Mouse (Mus musculus) right cerebral cortex, postnatal 25 days (tissue): ENCODE results near the gene Trdn.

ENCODE experiments used
- DNase-seq: peaks from one replicate; pipeline ENCODE4 v3.0.0; 2022

Gene Trdn

GRCm38 (mm10) chr10:33080254-33080653 is at the start of gene Trdn:
Trdn (plus strand) TSS chr10:33080554.
- no peak for DNase-seq

GRCm38 (mm10) chr10:33060771-33061170 is 19.6 kb upstream of the Trdn start:
- DNase-seq = no peak

GRCm38 (mm10) chr10:33065566-33065965 is 14.8 kb upstream of the Trdn start:
- DNase-seq = no peak

- no peak for DNase-seq
Observed at GRCm38 (mm10) chr10:33073126-33073525, 7.2 kb upstream of the Trdn start.

DNA sequence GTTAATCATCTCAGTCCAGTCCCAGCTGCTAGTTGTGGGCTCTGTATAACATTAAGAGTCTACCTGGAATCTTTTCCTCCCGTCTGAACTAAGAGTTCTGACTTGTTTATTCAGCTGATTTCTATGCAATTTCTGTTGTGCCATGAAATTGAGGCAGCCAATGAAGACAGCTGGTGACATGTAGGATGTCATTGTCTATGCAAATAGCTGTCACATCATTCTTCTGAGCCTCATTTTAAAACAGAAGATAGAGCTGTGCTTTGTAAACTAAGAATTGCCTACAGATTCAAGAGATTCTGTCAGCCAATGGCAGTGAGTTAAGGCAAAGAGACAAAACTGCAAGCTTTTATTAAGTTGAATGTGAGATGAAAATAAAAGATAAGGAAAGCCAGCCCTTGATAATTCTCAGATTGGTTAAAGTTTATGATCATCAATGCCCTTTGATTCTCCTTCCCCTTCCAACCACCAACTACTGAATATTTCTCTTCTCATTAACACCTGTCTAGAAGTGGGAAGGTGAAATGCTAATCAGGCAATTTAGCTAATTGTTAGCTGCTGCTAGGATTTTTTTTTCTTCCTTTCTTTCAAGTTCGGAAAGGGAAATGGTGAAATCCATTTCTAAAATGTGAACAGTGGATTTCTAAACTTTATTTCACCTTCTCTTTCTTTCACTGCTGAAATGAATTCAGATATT is 1.9 kb downstream of the Trdn start:
- no peak for DNase-seq

- no peak for DNase-seq
Observed at GRCm38 (mm10) chr10:33082961-33083626, 2.7 kb downstream of the Trdn start.

GRCm38 (mm10) chr10:33083627-33084158 is 3.3 kb downstream of the Trdn start:
- no peak for DNase-seq

DNA sequence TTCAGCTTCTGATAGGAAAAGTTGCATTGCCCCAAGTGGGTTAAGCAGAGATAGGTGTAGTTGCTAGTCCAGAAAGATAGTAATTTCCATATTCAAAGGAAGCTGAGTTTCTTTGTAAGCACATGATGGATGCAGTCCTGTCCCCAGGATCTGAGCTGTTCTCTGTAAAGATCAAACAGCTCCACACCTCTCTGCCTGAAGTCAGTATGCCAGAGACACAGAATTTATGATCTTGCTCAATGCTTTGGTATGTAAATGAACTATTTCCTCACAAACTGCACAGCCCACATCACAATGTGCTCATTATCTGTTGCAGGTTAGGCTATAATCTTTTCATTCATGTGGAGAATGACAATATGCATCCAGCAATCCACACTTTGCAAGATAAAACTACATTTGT is 8.0 kb downstream of the Trdn start:
- no peak for DNase-seq

GRCm38 (mm10) chr10:33092400-33092799 is 12.0 kb downstream of the Trdn start:
- DNase-seq = no peak

DNA sequence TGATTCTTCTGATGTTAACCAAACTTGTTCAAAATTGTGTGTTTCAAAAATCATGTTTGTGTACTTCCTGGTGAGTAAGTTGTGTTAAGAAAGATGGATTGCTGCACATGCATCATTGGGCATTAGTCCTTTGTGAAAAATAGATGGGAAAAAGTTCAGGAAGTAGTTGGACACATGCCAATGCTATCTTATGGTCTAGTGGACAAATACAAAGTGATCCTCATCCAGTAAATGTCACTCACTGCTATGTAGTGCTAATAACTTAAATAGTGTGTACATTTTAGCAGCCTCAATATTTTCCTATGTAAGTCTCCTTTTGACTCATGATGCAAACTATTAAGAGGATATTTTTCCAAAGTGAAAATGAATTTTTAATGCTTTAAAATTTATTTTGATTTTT is 27.6 kb downstream of the Trdn start:
- no peak for DNase-seq

DNA sequence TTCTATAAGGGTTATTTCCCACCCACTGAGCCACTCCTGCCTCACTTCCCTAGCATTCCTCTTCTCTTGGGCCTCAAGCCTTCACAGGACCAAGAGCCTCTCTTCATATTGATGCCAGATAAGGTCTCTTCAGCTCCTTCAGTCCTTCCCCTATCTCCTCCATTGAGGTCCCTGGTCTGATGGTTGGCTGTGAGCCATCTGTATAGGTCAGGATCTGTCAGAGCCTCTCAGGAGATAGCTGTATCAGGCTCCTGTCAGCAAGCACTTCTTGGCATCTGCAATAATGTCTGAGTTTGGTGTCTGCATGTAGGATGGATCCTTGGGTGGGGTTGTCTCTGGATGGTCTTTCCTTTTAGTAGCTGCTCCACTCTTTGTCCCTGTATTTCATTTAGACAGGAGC is 42.7 kb downstream of the Trdn start:
- DNase-seq = no peak

GRCm38 (mm10) chr10:33144911-33145310 is 64.6 kb downstream of the Trdn start:
- no peak for DNase-seq

DNA sequence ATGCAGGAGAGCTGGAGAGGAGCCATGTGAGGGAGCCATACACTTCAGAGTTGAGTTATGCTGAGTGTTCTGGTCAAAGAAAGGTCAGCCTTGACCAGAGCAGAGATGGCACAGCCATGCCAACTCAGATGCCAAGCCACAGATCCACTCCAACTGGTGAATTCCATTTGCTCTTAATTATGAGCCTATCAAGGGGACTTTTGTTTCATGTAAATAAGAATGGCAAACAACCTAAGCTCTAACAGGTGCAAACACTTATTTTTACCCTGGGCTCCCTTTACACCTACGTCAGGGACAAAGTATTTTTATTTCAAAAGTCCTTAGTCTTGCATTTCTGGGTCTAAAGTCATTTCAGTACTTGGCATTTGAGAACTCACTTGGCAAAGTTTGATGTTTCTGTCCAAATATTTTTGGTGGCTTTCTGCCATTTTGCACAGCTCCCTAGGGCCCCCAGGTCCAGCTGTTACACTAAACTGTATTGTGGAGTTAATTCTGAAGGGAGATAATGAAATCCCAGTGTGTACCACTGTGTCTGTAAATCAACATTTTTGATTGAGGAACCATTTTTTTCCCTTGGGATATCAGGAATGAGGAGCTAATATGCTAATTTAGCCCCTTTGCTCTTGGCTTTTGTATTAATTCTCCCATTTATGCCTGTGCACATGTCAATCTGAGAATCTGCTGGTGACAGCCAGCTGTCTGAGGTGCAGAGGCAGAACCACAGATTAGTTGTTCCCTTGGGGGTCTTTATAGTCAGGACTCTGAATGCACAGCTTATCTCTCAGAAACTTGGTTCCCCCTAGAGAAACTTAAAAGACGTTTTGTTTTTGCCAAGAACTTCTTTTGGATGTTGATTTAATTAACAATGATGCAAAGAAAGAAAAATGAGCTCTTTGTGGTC is 99.6 kb downstream of the Trdn start:
- no peak for DNase-seq

GRCm38 (mm10) chr10:33189031-33189430 is 108.7 kb downstream of the Trdn start:
- DNase-seq = no peak

- DNase-seq = no peak
Observed at GRCm38 (mm10) chr10:33195919-33196318, 115.6 kb downstream of the Trdn start.

DNA sequence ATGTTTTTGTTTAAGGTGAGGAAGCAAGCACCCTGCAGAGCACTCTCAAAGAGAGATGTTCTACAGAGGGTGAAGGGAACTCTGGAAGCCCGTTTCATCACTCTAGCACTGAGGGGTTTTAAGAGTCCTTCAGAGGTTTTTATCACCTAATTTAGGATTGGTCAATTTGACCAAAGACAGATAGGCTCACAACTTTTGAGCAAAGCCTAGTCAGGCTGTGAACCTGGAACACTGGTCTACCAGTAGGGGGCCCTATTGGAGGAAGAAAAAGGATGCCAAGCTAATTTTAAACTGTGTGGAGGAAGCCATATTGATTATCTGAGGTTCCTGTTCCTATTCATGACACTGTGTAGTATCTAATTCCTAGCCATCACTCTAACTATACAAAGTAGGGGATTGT is 117.9 kb downstream of the Trdn start:
- no peak for DNase-seq

DNA sequence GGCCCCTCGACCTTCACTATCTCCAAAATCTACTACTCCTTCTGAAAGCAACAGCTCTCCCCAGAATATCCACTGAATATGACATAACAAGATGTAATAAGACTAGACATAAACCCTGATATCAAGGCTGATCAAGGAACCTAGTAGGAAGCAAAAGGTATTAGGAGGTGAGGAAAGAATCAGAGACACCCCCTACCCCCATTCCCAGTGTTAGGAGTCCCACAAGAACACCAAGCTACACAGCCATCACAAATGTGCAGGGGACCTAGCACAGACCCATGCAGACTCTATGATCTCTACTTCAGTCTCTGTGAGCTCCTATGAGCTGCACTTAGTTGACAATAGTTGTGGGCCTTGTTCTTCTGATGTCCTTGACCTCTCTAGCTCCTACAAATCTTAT is 130.1 kb downstream of the Trdn start:
- DNase-seq = no peak

DNA sequence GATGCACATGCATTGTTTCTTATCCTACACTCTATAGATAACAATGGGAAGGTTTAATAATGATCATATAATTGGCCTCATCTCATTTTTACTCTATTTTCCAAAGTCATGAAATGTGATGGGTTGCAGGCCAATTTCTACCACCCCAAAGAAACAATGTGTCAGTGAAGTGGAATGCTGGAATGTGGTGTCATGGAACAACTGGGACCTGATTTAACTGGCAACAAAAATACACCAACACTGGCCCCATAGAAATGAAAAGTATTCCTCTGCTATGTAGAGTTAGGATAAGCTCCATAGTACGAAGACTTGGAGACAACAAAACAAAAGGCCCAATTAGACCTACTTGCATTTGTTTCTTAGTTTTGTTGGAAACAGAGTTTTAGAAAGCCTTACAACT is 173.6 kb downstream of the Trdn start:
- no peak for DNase-seq

DNA sequence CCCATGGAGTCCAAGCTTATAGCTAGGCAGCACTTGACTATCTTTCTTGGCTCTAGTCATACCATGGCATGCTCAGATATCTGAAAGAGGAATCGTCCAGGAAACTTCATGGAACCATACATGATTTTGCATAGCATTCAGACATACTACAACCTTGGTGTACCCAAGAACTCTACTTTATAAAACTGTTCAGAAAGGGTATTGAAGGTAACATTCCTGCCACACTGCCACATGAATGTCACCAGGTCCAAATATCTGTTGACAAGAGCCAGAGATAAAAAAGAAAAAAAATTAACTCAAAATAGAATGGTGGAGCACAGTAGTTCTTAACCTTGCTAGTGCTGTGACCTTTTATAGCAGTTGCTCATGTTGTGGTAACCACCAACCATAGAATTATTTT is 175.8 kb downstream of the Trdn start:
- no peak for DNase-seq

- no peak for DNase-seq
Observed at GRCm38 (mm10) chr10:33304982-33305381, 224.6 kb downstream of the Trdn start.

GRCm38 (mm10) chr10:33353026-33353425 is 272.7 kb downstream of the Trdn start:
- DNase-seq = no peak

DNA sequence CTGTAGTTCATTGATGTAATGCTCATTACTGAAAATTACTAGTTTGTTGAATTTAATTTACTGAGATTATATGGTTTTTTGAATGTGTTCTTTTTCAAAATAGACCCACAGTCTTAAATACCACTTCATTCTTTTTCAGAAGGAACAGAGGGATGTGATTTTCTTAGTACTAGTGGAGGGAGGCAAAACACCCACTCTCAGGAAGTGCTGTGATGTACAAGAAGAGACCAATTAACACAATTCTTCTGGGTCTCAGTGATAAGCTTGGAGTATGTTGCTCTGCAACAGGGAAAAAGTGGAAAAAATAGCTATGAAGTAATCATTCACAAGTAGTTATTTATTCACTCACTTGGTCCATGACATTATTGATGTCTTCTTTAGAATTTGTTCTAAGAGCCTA is 286.2 kb downstream of the Trdn start:
- DNase-seq = no peak

DNA sequence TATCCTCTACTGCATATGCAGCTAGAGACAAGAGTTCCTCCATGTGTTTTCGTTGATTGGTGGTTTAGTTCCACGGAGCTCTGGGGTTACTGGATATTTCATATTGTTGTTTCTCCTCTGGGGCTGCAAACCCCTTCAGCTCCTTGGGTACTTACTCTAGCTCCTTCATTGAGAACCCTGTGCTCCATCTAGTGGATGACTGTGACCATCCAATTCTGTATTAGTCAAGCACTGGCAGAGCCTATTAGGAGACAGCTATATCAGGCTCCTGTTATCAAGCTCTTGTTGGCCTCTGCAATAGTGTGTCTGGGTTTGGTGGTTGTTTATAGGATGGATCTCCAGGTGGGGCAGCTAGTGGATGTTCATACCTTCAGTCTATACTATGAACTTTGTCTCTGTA is 290.2 kb downstream of the Trdn start:
- DNase-seq = no peak
